Mouse (Mus musculus) MEL (cell line): ENCODE data around the gene Gm10160. TPM values are rescaled to one million over a fixed set of nuclear protein-coding genes. Genes with fewer than 3 reads are reported as not detected.
A peak's percentile ranks its signal among the peaks of the same experiment; 100 is the strongest.

ENCODE experiments used
- DNase-seq: peaks from one replicate; pipeline ENCODE4 v3.0.0; 2011; ENCODE audit warnings: low read depth, low spot score
- H3K27ac ChIP-seq: 2 replicates; pipeline ENCODE4 v1.5.1; 2012; ENCODE audit warnings: low read depth, mild to moderate bottlenecking, control low read depth, low read length, moderate library complexity; ENCODE audit not compliant: control insufficient read depth
- H3K27me3 ChIP-seq, 2 experiments: fragments of 150-350 bp in 1 of 2; sonication (generic) in 1 of 2; 2 replicates each; pipeline ENCODE4 v1.6.1; 2012; ENCODE audit warnings: low read length in 2 of 2, mild to moderate bottlenecking in 2 of 2, improper control_type of control experiment in 1 of 2, moderate library complexity in 1 of 2; ENCODE audit not compliant: insufficient read depth in 2 of 2, control insufficient read depth in 1 of 2
- H3K36me3 ChIP-seq, 2 experiments: 2 replicates each; pipeline ENCODE4 v1.6.1; 2012 to 2014; ENCODE audit warnings: low read length in 2 of 2, improper control_type of control experiment in 1 of 2, inconsistent platforms in 1 of 2, mild to moderate bottlenecking in 1 of 2; ENCODE audit not compliant: insufficient read depth in 2 of 2, control insufficient read depth in 1 of 2
- H3K4me1 ChIP-seq, 2 experiments: fragments of 150-350 bp in 1 of 2; sonication (generic) in 1 of 2; 2 replicates each; pipeline ENCODE4 v1.6.1; 2012; ENCODE audit warnings: low read length in 2 of 2, improper control_type of control experiment in 1 of 2, mild to moderate bottlenecking in 1 of 2; ENCODE audit not compliant: insufficient read depth in 2 of 2, control insufficient read depth in 1 of 2
- H3K4me3 ChIP-seq, 2 experiments: fragments of 150-350 bp in 1 of 2; sonication (generic) in 1 of 2; 2 replicates each; pipeline ENCODE4 v1.5.1; 2012; ENCODE audit warnings: low read depth in 2 of 2, low read length in 2 of 2, mild to moderate bottlenecking in 2 of 2, moderate library complexity in 2 of 2, control low read depth in 1 of 2, improper control_type of control experiment in 1 of 2; ENCODE audit not compliant: control insufficient read depth in 1 of 2, insufficient read depth in 1 of 2
- H3K79me2 ChIP-seq: 2 replicates; pipeline ENCODE4 v1.6.1; 2012; ENCODE audit warnings: mild to moderate bottlenecking, low read length, moderate library complexity; ENCODE audit not compliant: control insufficient read depth, poor library complexity, insufficient read depth
- H3K9ac ChIP-seq: 2 replicates; pipeline ENCODE4 v1.6.1; 2012; ENCODE audit warnings: low read depth, mild to moderate bottlenecking, control low read depth, low read length, moderate library complexity; ENCODE audit not compliant: control insufficient read depth, poor library complexity, severe bottlenecking
- H3K9me3 ChIP-seq: fragments of 150-350 bp; sonication (generic); replicated peaks from 2 replicates; pipeline ENCODE4 v1.6.1; 2012; ENCODE audit warnings: mild to moderate bottlenecking, low read length, improper control_type of control experiment, moderate library complexity; ENCODE audit not compliant: insufficient read depth
- BHLHE40 ChIP-seq: IDR thresholded peaks from 2 replicates; pipeline ENCODE4 v1.6.1; 2012; ENCODE audit warnings: low read depth, mild to moderate bottlenecking, inconsistent platforms, low read length, improper control_type of control experiment, borderline replicate concordance
- CHD1 ChIP-seq: IDR thresholded peaks from 2 replicates; pipeline ENCODE4 v1.6.1; 2012; ENCODE audit warnings: low read depth, mild to moderate bottlenecking, inconsistent platforms, low read length, improper control_type of control experiment
- CHD2 ChIP-seq: IDR thresholded peaks from 2 replicates; pipeline ENCODE4 v1.6.1; 2011; ENCODE audit warnings: low read length, improper control_type of control experiment
- E2F4 ChIP-seq: IDR thresholded peaks from 2 replicates; pipeline ENCODE4 v1.6.1; 2011; ENCODE audit warnings: low read depth, low read length, improper control_type of control experiment, borderline replicate concordance
- GATA1 ChIP-seq: IDR thresholded peaks from 2 replicates; pipeline ENCODE4 v1.6.1; 2011; ENCODE audit warnings: low read depth, low read length, improper control_type of control experiment
- JUND ChIP-seq: IDR thresholded peaks from 2 replicates; pipeline ENCODE4 v1.6.1; 2011; ENCODE audit warnings: low read depth, mild to moderate bottlenecking, improper control_type of control experiment, low read length
- MAX ChIP-seq: IDR thresholded peaks from 2 replicates; pipeline ENCODE4 v1.6.1; 2011; ENCODE audit warnings: low read length, improper control_type of control experiment
- MEF2A ChIP-seq: IDR thresholded peaks from 2 replicates; pipeline ENCODE4 v1.6.1; 2014; ENCODE audit warnings: low read depth, mild to moderate bottlenecking, inconsistent platforms, low read length, improper control_type of control experiment; ENCODE audit not compliant: poor library complexity, insufficient replicate concordance, severe bottlenecking; ENCODE audit errors: extremely low read depth
- MXI1 ChIP-seq: IDR thresholded peaks from 2 replicates; pipeline ENCODE4 v1.6.1; 2011; ENCODE audit warnings: mild to moderate bottlenecking, low read depth, low read length, improper control_type of control experiment
- MYC ChIP-seq: IDR thresholded peaks from 2 replicates; pipeline ENCODE4 v1.6.1; 2011; ENCODE audit warnings: low read depth, mild to moderate bottlenecking, low read length, improper control_type of control experiment, moderate library complexity
- NELFE ChIP-seq: IDR thresholded peaks from 2 replicates; pipeline ENCODE4 v1.6.1; 2011; ENCODE audit warnings: low read depth, low read length, improper control_type of control experiment
- POLR2A ChIP-seq, 2 experiments: IDR thresholded peaks; 2 replicates each; pipeline ENCODE4 v1.6.1; 2011 to 2012; ENCODE audit warnings: low read length in 2 of 2, mild to moderate bottlenecking in 2 of 2, control low read depth in 1 of 2, improper control_type of control experiment in 1 of 2, low read depth in 1 of 2, moderate library complexity in 1 of 2; ENCODE audit not compliant: control insufficient read depth in 1 of 2, insufficient read depth in 1 of 2, poor library complexity in 1 of 2
- POLR2AphosphoS2 ChIP-seq: IDR thresholded peaks from 2 replicates; pipeline ENCODE4 v1.6.1; 2011; ENCODE audit warnings: low read length, improper control_type of control experiment
- POLR2AphosphoS5 ChIP-seq: IDR thresholded peaks from 2 replicates; pipeline ENCODE4 v1.6.1; 2012; ENCODE audit warnings: low read depth, borderline replicate concordance, mild to moderate bottlenecking, inconsistent platforms, low read length, moderate library complexity, mixed read lengths
- RAD21 ChIP-seq: IDR thresholded peaks from 2 replicates; pipeline ENCODE4 v1.6.1; 2011; ENCODE audit warnings: mild to moderate bottlenecking, low read depth, low read length, improper control_type of control experiment
- RCOR1 ChIP-seq: IDR thresholded peaks from 2 replicates; pipeline ENCODE4 v1.6.1; 2012; ENCODE audit warnings: low read depth, mild to moderate bottlenecking, inconsistent platforms, low read length, improper control_type of control experiment
- TAL1 ChIP-seq: IDR thresholded peaks from 2 replicates; pipeline ENCODE4 v1.6.1; 2012; ENCODE audit warnings: mild to moderate bottlenecking, inconsistent platforms, low read length, moderate library complexity, mixed read lengths
- TBP ChIP-seq: IDR thresholded peaks from 2 replicates; pipeline ENCODE4 v1.8.0; 2011; ENCODE audit warnings: low read depth, low read length, improper control_type of control experiment
- TCF12 ChIP-seq: IDR thresholded peaks from 2 replicates; pipeline ENCODE4 v1.6.1; 2014; ENCODE audit warnings: low read depth, mild to moderate bottlenecking, inconsistent platforms, low read length, improper control_type of control experiment, moderate library complexity
- UBTF ChIP-seq: IDR thresholded peaks from 2 replicates; pipeline ENCODE4 v1.6.1; 2012; ENCODE audit warnings: low read depth, mild to moderate bottlenecking, inconsistent platforms, low read length, improper control_type of control experiment, moderate library complexity, borderline replicate concordance; ENCODE audit not compliant: insufficient read depth
- ZMIZ1 ChIP-seq: IDR thresholded peaks from 2 replicates; pipeline ENCODE4 v1.6.1; 2012; ENCODE audit warnings: low read depth, mild to moderate bottlenecking, inconsistent platforms, low read length, improper control_type of control experiment, moderate library complexity
- ZNF384 ChIP-seq: IDR thresholded peaks from 2 replicates; pipeline ENCODE4 v1.6.1; 2012; ENCODE audit warnings: low read depth, mild to moderate bottlenecking, inconsistent platforms, low read length, improper control_type of control experiment
- polyA plus RNA-seq, 2 experiments: library from polyadenylated mRNA; stranded (reverse) in 1 of 2; unstranded in 1 of 2; fragments of >175 nt in 1 of 2; fragments of >200 nt in 1 of 2; gene quantifications; 2 replicates each; pipeline versions ENCODE4 v1.2.1 to v1.2.4; 2012; ENCODE audit warnings: low replicate concordance in 2 of 2, low read depth in 1 of 2; ENCODE audit not compliant: insufficient read length in 2 of 2, insufficient read depth in 1 of 2, missing spikeins in 1 of 2
- total RNA-seq: library from RNA; depleted of rRNA; stranded (reverse); fragments of 300-350 nt; gene quantifications from 2 replicates; pipeline ENCODE4 v1.2.3, GENCODE M21; 2012

The Gm10160 gene
- total and polyA plus RNA-seq, 3 experiments: not detected

- TF ChIP-seq CHD2 (no peak), POLR2AphosphoS5 (no peak)
Observed at GRCm38 (mm10) chr7:81860071-81860470, 4.5 kb upstream of the Gm10160 start (continued).

- Histone ChIP-seq H3K4me1 (peaks cover 0 to 17% of the 10 kb centered on the region in 2 experiments; a peak in 3 of 4 replicates), H3K4me3 (peak within 1 kb of the TSS; percentile 12 to 43; a peak in 2 of 4 replicates), H3K27me3 (no peaks in the 10 kb centered on the region), H3K36me3 (no peaks in the 10 kb centered on the region; a peak in 1 of 4 replicates), H3K27ac (no peak within 1 kb of the TSS), H3K9ac (peak within 1 kb of the TSS; percentile 20), H3K79me2 (no peaks in the 10 kb centered on the region), H3K9me3 (no peaks in the 10 kb centered on the region)
- no peak for DNase-seq
- no peak for TF ChIP-seq TAL1
- no peak for TF ChIP-seq TBP
- no peak for TF ChIP-seq NELFE
- TF ChIP-seq UBTF: no peak
Observed at GRCm38 (mm10) chr7:81858968-81859721, 3.6 kb upstream of the Gm10160 start, which contains the start of gene Tm6sf1. Gene Tm6sf1 (plus strand): TSS chr7:81859001.

GRCm38 (mm10) chr7:81858236-81858635 is 2.6 kb upstream of the Gm10160 start:
- H3K27ac ChIP-seq: no peak overlapping the region
- no peak for DNase-seq
- TF ChIP-seq JUND (no peak), RCOR1 (no peak), CHD1 (no peak), ZMIZ1 (no peak), E2F4 (no peak), UBTF (no peak), BHLHE40 (no peak), RAD21 (no peak), MAX (no peak), POLR2A (IDR thresholded peaks at IDR 0.05; ENCODE audit: control insufficient read depth in 1 of 2, insufficient read depth in 1 of 2, low read depth in 1 of 2, low read length in 2 of 2, poor library complexity in 1 of 2) (no peak), CHD2 (no peak), MXI1 (no peak), POLR2AphosphoS2 (no peak), MEF2A (no peak), GATA1 (no peak), ZNF384 (no peak), TCF12 (no peak), MYC (no peak)
- TF ChIP-seq, all 39 proteins: peak for 0
- Histone ChIP-seq H3K4me3 (no peak overlapping the region), H3K36me3 (no peaks in the 10 kb centered on the region; a peak in 1 of 4 replicates), H3K27me3 (no peaks in the 10 kb centered on the region), H3K4me1 (peaks cover 0 to 11% of the 10 kb centered on the region in 2 experiments; a peak in 3 of 4 replicates), H3K9ac (no peak overlapping the region), H3K9me3 (no peaks in the 10 kb centered on the region), H3K79me2 (no peaks in the 10 kb centered on the region)
